Comparison of ENCODE assay signal across 8 mouse cellular contexts in the genomic region with DNA sequence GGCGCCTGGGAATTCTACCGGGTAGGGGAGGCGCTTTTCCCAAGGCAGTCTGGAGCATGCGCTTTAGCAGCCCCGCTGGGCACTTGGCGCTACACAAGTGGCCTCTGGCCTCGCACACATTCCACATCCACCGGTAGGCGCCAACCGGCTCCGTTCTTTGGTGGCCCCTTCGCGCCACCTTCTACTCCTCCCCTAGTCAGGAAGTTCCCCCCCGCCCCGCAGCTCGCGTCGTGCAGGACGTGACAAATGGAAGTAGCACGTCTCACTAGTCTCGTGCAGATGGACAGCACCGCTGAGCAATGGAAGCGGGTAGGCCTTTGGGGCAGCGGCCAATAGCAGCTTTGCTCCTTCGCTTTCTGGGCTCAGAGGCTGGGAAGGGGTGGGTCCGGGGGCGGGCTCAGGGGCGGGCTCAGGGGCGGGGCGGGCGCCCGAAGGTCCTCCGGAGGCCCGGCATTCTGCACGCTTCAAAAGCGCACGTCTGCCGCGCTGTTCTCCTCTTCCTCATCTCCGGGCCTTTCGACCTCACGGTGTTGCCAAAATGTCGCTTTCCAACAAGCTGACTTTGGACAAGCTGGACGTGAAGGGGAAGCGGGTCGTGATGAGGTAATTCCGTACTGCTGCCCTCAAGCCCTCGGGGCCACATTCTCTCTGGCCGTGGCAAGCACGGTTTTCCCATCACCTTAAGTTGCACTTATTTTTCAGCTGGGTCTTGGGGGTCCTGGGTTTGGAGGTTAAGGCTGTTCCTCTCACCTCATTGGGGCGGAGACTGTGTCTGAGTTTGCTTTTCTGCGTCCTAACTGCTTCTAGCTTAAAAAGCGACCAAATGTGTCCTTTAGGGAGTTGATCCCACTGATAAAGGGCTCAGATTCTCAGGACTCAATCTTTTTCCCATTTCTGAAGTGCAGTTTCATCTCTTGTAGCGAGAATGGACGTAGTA. TPM values are rescaled to one million over a fixed set of nuclear protein-coding genes. Genes with fewer than 3 reads are reported as not detected.
A peak's percentile ranks its signal among the peaks of the same experiment; 100 is the strongest.
DNase-seq lines count a peak whose midpoint lies in the region; ATAC-seq lines count a peak whose summit lies in the region.

A gene (plus strand): TSS at position 388 of the 937 bp plus-strand sequence.

- peak; percentile 93 for ATAC-seq in heart, embryonic 13.5 days (ENCODE audit: extremely low read depth, insufficient number of reproducible peaks, low FRiP score, low TSS enrichment)
- peak; percentile 98 for ATAC-seq in liver, embryonic 12.5 days
- ATAC-seq in stomach, embryonic 15.5 days (ENCODE audit: insufficient read depth, low FRiP score, low read depth), result peak; percentile 97

- DNase-seq in CD4-positive, CD25-positive, alpha-beta regulatory T cell, adult 2 months (ENCODE audit: low read depth, low spot score), result peak; percentile 96
- DNase-seq in fat pad, adult 2 months (ENCODE audit: extremely low read depth, low read depth, low spot score), result peak; percentile 56
- DNase-seq in kidney, postnatal 10 days, result peak; percentile 95
- peak; percentile 81 to 92 for DNase-seq in natural killer cell, adult 2 months (ENCODE audit: low spot score in 2 of 2)

- no peaks in the 10 kb centered on the region for H3K27me3 ChIP-seq in heart, embryonic 13.5 days (replicated peaks)
- peaks cover 7% of the 10 kb centered on the region; the same call in 1 of the 2 replicates for H3K27me3 ChIP-seq in liver, embryonic 12.5 days (replicated peaks)
- no peaks in the 10 kb centered on the region for H3K27me3 ChIP-seq in stomach, embryonic 15.5 days (replicated peaks)

- no peaks in the 10 kb centered on the region for H3K9me3 ChIP-seq in heart, embryonic 13.5 days
- no peaks in the 10 kb centered on the region for H3K9me3 ChIP-seq in liver, embryonic 12.5 days (replicated peaks)
- no peaks in the 10 kb centered on the region for H3K9me3 ChIP-seq in stomach, embryonic 15.5 days

- H3K4me3 ChIP-seq in brown adipose tissue, adult 24 weeks (ENCODE audit: insufficient read depth, low read depth, low read length), result peak within 1 kb of the TSS; percentile 93
- peak within 1 kb of the TSS; percentile 61 for H3K4me3 ChIP-seq in heart, embryonic 13.5 days
- H3K4me3 ChIP-seq in liver, embryonic 12.5 days, result peak within 1 kb of the TSS; percentile 65
- H3K4me3 ChIP-seq in stomach, embryonic 15.5 days (replicated peaks), result peak within 1 kb of the TSS; percentile 50

- peaks cover 6% of the 10 kb centered on the region for H3K4me1 ChIP-seq in brown adipose tissue, adult 24 weeks (ENCODE audit: control insufficient read depth, insufficient read depth, insufficient read length, low read length)
- peaks cover 19% of the 10 kb centered on the region for H3K4me1 ChIP-seq in heart, embryonic 13.5 days
- peaks cover 29% of the 10 kb centered on the region for H3K4me1 ChIP-seq in liver, embryonic 12.5 days
- H3K4me1 ChIP-seq in stomach, embryonic 15.5 days, result no peaks in the 10 kb centered on the region

- peak within 1 kb of the TSS; percentile 80 for H3K9ac ChIP-seq in heart, embryonic 13.5 days
- peak within 1 kb of the TSS; percentile 70 for H3K9ac ChIP-seq in liver, embryonic 12.5 days
- peak within 1 kb of the TSS; percentile 29; the same call in 1 of the 2 replicates for H3K9ac ChIP-seq in stomach, embryonic 15.5 days

- peaks cover 8% of the 10 kb centered on the region; the same call in 1 of the 2 replicates for H3K36me3 ChIP-seq in heart, embryonic 13.5 days
- peaks cover 7% of the 10 kb centered on the region; the same call in 1 of the 2 replicates for H3K36me3 ChIP-seq in liver, embryonic 12.5 days
- H3K36me3 ChIP-seq in stomach, embryonic 15.5 days, result no peaks in the 10 kb centered on the region

- WGBS in heart, embryonic 13.5 days, result 9% methylated on average over 55 of the region's 55 CpGs
- WGBS in liver, embryonic 12.5 days (ENCODE audit: insufficient replicate concordance), result 11% methylated on average over 50 of the region's 55 CpGs
- 10% methylated on average over 55 of the region's 55 CpGs for WGBS in stomach, embryonic 15.5 days

- peak within 1 kb of the TSS; percentile 92 for H3K27ac ChIP-seq in brown adipose tissue, adult 24 weeks (replicated peaks; ENCODE audit: low read depth, low read length)
- H3K27ac ChIP-seq in heart, embryonic 13.5 days (replicated peaks), result peak within 1 kb of the TSS; percentile 94
- H3K27ac ChIP-seq in liver, embryonic 12.5 days, result peak within 1 kb of the TSS; percentile 80
- H3K27ac ChIP-seq in stomach, embryonic 15.5 days, result peak within 1 kb of the TSS; percentile 86

- H3K4me2 ChIP-seq in heart, embryonic 13.5 days, result peak within 1 kb of the TSS; percentile 69
- H3K4me2 ChIP-seq in liver, embryonic 12.5 days, result peak within 1 kb of the TSS; percentile 70
- H3K4me2 ChIP-seq in stomach, embryonic 15.5 days, result peak within 1 kb of the TSS; percentile 52

RNA-seq across cellular contexts. Expression of the gene that starts here (rescaled TPM):
- 799 and 832 TPM in 2 replicates for polyA plus RNA-seq in brown adipose tissue, adult 24 weeks (2012; ENCODE audit: insufficient read depth, insufficient read length, missing spikeins)
- 660 and 731 TPM in 2 replicates for polyA plus RNA-seq in heart, embryonic 13.5 days (2015; fragmentation: Nextera tagmentation; extraction: Ambion mirVana)
- 271 and 290 TPM in 2 replicates for polyA plus RNA-seq in liver, embryonic 12.5 days (2016; fragmentation: Nextera tagmentation; extraction: Ambion mirVana)
- polyA plus RNA-seq in stomach, embryonic 15.5 days (2015; fragmentation: Nextera tagmentation; extraction: Ambion mirVana), result 290 and 352 TPM in 2 replicates

Comparison
In these comparisons a context has a peak if more than half of its experiments do, and no peak if none do; other contexts are left out.
1. Peak in every context shown above with its lines: DNase-seq, ATAC-seq, H3K4me3 ChIP-seq and H3K27ac ChIP-seq.
2. H3K9ac ChIP-seq: peak in every context shown above with its lines; median percentile 80 in heart, embryonic 13.5 days; 70 in liver, embryonic 12.5 days; 29 in stomach, embryonic 15.5 days.